10 mouse cellular contexts compared by ENCODE assay signal in the genomic region with DNA sequence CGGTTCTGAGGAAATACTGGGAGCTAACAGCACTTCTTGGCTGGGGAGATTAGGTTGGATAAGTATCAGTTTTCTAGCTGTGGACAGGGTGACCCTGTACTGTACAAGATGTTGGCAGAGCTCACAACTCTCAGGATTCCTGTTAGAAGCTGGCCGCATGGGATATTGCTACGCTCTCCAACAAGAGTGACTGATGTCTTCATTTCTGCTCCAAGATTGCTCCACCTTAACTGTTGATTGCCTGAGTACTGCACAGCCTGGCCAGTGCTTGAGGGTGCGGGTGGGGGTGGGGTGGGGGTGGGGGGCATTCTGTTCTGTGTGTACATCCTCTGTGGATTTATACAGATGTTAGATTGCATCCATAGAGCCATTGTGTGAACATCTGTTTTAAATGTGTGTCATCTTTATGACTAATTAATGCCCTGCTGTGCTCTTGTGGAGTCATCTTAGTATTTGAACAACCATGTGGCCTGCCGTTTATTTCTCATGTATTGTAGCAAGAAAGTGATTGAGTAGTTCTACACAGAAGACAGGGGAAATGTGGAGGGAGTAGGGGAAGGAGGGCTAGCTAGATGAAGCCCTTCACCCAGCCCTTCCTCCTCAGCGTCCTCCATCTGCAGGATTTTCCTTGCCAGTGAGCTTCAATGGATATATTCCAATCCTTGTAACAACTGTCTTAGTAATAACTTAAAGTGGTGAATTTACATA. TPM values are rescaled to one million over a fixed set of nuclear protein-coding genes. Genes with fewer than 3 reads are reported as not detected.
DNase-seq lines count a peak whose midpoint lies in the region; ATAC-seq lines count a peak whose summit lies in the region.
"Had no signal": no experiment of that assay in that cellular context is flagged by ENCODE, and none has a peak within 500 bp of the region (broad histone marks: within the 10 kb centered on the region; RNA-seq: fewer than 3 reads in every experiment).

No protein-coding gene starts in this region.

- H3K4me2 ChIP-seq in forebrain, embryonic 12.5 days, result no peak overlapping the region
- no peak overlapping the region for H3K4me2 ChIP-seq in forebrain, embryonic 16.5 days (ENCODE audit: low read length)
- H3K4me2 ChIP-seq in midbrain, embryonic 13.5 days (replicated peaks), result no peak overlapping the region
- no peak overlapping the region for H3K4me2 ChIP-seq in hindbrain, embryonic 12.5 days (replicated peaks)
- H3K4me2 ChIP-seq in neural tube, embryonic 14.5 days (ENCODE audit: low read depth, low read length), result no peak overlapping the region
- H3K4me2 ChIP-seq: liver, embryonic 13.5 days had no signal

- ATAC-seq in forebrain, embryonic 12.5 days (ENCODE audit: low FRiP score), result peak; percentile 44; the same call in 1 of the 2 replicates
- no peak; the same call in 1 of the 2 replicates for ATAC-seq in forebrain, embryonic 16.5 days
- 0 out of 2 replicates have a peak, but pooled peaks have one; percentile 53 for ATAC-seq in midbrain, embryonic 13.5 days
- ATAC-seq in hindbrain, embryonic 12.5 days (ENCODE audit: low FRiP score), result peak; percentile 43; the same call in 1 of the 2 replicates
- peak; percentile 80; the same call in 1 of the 2 replicates for ATAC-seq in neural tube, embryonic 14.5 days (ENCODE audit: low read depth)
- ATAC-seq: CD4-positive, CD25-positive, alpha-beta regulatory T cell, adult 4 months had no signal

- no peaks in the 10 kb centered on the region; the same call in 1 of the 2 replicates for H3K36me3 ChIP-seq in forebrain, embryonic 12.5 days (replicated peaks)
- H3K36me3 ChIP-seq in forebrain, embryonic 16.5 days (ENCODE audit: control insufficient read depth, insufficient read depth), result no peaks in the 10 kb centered on the region
- H3K36me3 ChIP-seq in midbrain, embryonic 13.5 days, result no peaks in the 10 kb centered on the region
- H3K36me3 ChIP-seq in midbrain, embryonic 10.5 days, result 0 out of 2 replicates have a peak, but pooled peaks cover 3% of the 10 kb centered on the region
- H3K36me3 ChIP-seq in hindbrain, embryonic 12.5 days, result 0 out of 2 replicates have a peak, but pooled peaks cover 6% of the 10 kb centered on the region
- H3K36me3 ChIP-seq in neural tube, embryonic 14.5 days (ENCODE audit: control insufficient read depth, insufficient read depth, low read length), result no peaks in the 10 kb centered on the region
- H3K36me3 ChIP-seq: liver, embryonic 13.5 days had no signal

- H3K9ac ChIP-seq in forebrain, embryonic 12.5 days, result no peak overlapping the region
- no peak overlapping the region for H3K9ac ChIP-seq in forebrain, embryonic 16.5 days (replicated peaks; ENCODE audit: low read depth, low read length)
- H3K9ac ChIP-seq in midbrain, embryonic 13.5 days (replicated peaks), result no peak overlapping the region
- H3K9ac ChIP-seq in hindbrain, embryonic 12.5 days, result no peak overlapping the region
- H3K9ac ChIP-seq in neural tube, embryonic 14.5 days (replicated peaks; ENCODE audit: low read depth, low read length), result no peak overlapping the region
- H3K9ac ChIP-seq: liver, embryonic 13.5 days had no signal

- no peaks in the 10 kb centered on the region for H3K27me3 ChIP-seq in forebrain, embryonic 12.5 days
- H3K27me3 ChIP-seq in forebrain, embryonic 16.5 days (replicated peaks; ENCODE audit: control insufficient read depth, insufficient read depth, low read length), result no peaks in the 10 kb centered on the region
- no peaks in the 10 kb centered on the region for H3K27me3 ChIP-seq in midbrain, embryonic 13.5 days
- H3K27me3 ChIP-seq in midbrain, embryonic 10.5 days (ENCODE audit: low read depth, poor library complexity, severe bottlenecking), result no peaks in the 10 kb centered on the region
- no peaks in the 10 kb centered on the region for H3K27me3 ChIP-seq in hindbrain, embryonic 12.5 days
- no peaks in the 10 kb centered on the region for H3K27me3 ChIP-seq in neural tube, embryonic 14.5 days (ENCODE audit: control insufficient read depth, insufficient read depth, low read length)
- H3K27me3 ChIP-seq: liver, embryonic 13.5 days had no signal

- no peak overlapping the region for H3K4me3 ChIP-seq in forebrain, embryonic 12.5 days (replicated peaks)
- H3K4me3 ChIP-seq in forebrain, embryonic 16.5 days (replicated peaks; ENCODE audit: low read length), result no peak overlapping the region
- no peak overlapping the region for H3K4me3 ChIP-seq in midbrain, embryonic 13.5 days (replicated peaks)
- no peak overlapping the region for H3K4me3 ChIP-seq in midbrain, embryonic 10.5 days
- no peak overlapping the region for H3K4me3 ChIP-seq in hindbrain, embryonic 12.5 days
- no peak overlapping the region for H3K4me3 ChIP-seq in neural tube, embryonic 14.5 days (ENCODE audit: low read depth, low read length)
- H3K4me3 ChIP-seq: liver, embryonic 13.5 days had no signal

- no peak for DNase-seq in midbrain, embryonic 10.5 days (ENCODE audit: low spot score)
- no peak for DNase-seq in natural killer cell, adult 2 months (ENCODE audit: low spot score in 2 of 2)
- DNase-seq in cerebellum, adult 9-11 months, result no peak
- DNase-seq: liver, embryonic 13.5 days had no signal

- no peak overlapping the region for H3K27ac ChIP-seq in forebrain, embryonic 12.5 days
- H3K27ac ChIP-seq in forebrain, embryonic 16.5 days (ENCODE audit: low read length), result no peak overlapping the region
- H3K27ac ChIP-seq in midbrain, embryonic 13.5 days, result no peak overlapping the region
- H3K27ac ChIP-seq in midbrain, embryonic 10.5 days (replicated peaks), result no peak overlapping the region
- H3K27ac ChIP-seq in hindbrain, embryonic 12.5 days, result no peak overlapping the region
- no peak overlapping the region for H3K27ac ChIP-seq in neural tube, embryonic 14.5 days (ENCODE audit: low read depth, low read length)
- H3K27ac ChIP-seq: liver, embryonic 13.5 days had no signal

- WGBS in forebrain, embryonic 12.5 days, result 62% methylated on average over 6 of the region's 6 CpGs
- 58% methylated on average over 6 of the region's 6 CpGs for WGBS in forebrain, embryonic 16.5 days
- 75% methylated on average over 6 of the region's 6 CpGs for WGBS in midbrain, embryonic 13.5 days
- WGBS in midbrain, embryonic 10.5 days, result 69% methylated on average over 6 of the region's 6 CpGs
- 50% methylated on average over 6 of the region's 6 CpGs for WGBS in hindbrain, embryonic 12.5 days
- 56% methylated on average over 6 of the region's 6 CpGs for WGBS in neural tube, embryonic 14.5 days

- H3K9me3 ChIP-seq in forebrain, embryonic 12.5 days, result no peaks in the 10 kb centered on the region
- H3K9me3 ChIP-seq in forebrain, embryonic 16.5 days (ENCODE audit: control insufficient read depth, low read length), result no peaks in the 10 kb centered on the region
- 0 out of 2 replicates have a peak, but pooled peaks cover 3% of the 10 kb centered on the region for H3K9me3 ChIP-seq in midbrain, embryonic 13.5 days
- no peaks in the 10 kb centered on the region for H3K9me3 ChIP-seq in midbrain, embryonic 10.5 days (replicated peaks)
- no peaks in the 10 kb centered on the region for H3K9me3 ChIP-seq in hindbrain, embryonic 12.5 days (replicated peaks)
- H3K9me3 ChIP-seq in neural tube, embryonic 14.5 days (ENCODE audit: control insufficient read depth, low read length), result no peaks in the 10 kb centered on the region
- H3K9me3 ChIP-seq: liver, embryonic 13.5 days had no signal

- peaks cover 8% of the 10 kb centered on the region for H3K4me1 ChIP-seq in forebrain, embryonic 12.5 days
- no peaks in the 10 kb centered on the region for H3K4me1 ChIP-seq in forebrain, embryonic 16.5 days (replicated peaks; ENCODE audit: control insufficient read depth, insufficient read depth, low read length)
- peaks cover 7% of the 10 kb centered on the region for H3K4me1 ChIP-seq in midbrain, embryonic 13.5 days (replicated peaks)
- H3K4me1 ChIP-seq in midbrain, embryonic 10.5 days, result peaks cover 8% of the 10 kb centered on the region
- H3K4me1 ChIP-seq in hindbrain, embryonic 12.5 days, result peaks cover 13% of the 10 kb centered on the region
- peaks cover 11% of the 10 kb centered on the region; the same call in 1 of the 2 replicates for H3K4me1 ChIP-seq in neural tube, embryonic 14.5 days (ENCODE audit: control insufficient read depth, insufficient read depth, low read length)
- H3K4me1 ChIP-seq: liver, embryonic 13.5 days had no signal

RNA-seq across cellular contexts. Expression of a gene that starts 19.0 kb away (rescaled TPM):
- polyA plus RNA-seq in forebrain, embryonic 12.5 days (2016; fragmentation: Nextera tagmentation; extraction: Ambion mirVana), result 22.8 and 23.6 TPM in 2 replicates
- 9.2 and 12.8 TPM in 2 replicates for polyA plus RNA-seq in forebrain, embryonic 16.5 days (2015; fragmentation: Nextera tagmentation; extraction: Ambion mirVana)
- polyA plus RNA-seq in midbrain, embryonic 13.5 days (2015; fragmentation: Nextera tagmentation; extraction: Ambion mirVana), result 10.7 and 11.1 TPM in 2 replicates
- polyA plus RNA-seq in midbrain, embryonic 10.5 days (2016; fragmentation: Nextera tagmentation; extraction: Ambion mirVana), result 23.3 and 25.6 TPM in 2 replicates
- polyA plus RNA-seq in hindbrain, embryonic 12.5 days (2016; fragmentation: Nextera tagmentation; extraction: Ambion mirVana), result 48.6 and 58.2 TPM in 2 replicates
- 13.0 and 20.1 TPM in 2 replicates for polyA plus RNA-seq in neural tube, embryonic 14.5 days (2014; fragmentation: Nextera tagmentation; extraction: Ambion mirVana)
